Mouse (Mus musculus) kidney, adult 11 months (tissue): ENCODE measurements at regions not wholly inside any gene's neighbourhood (a gene's known extent, or its start where the extent isn't known, plus 50 kb on each side); places are given as distances from the start of the nearest gene placed in this dataset.

Experiments used
- DNase-seq: peaks from one replicate; pipeline ENCODE4 v3.0.0; 2022

GRCm38 (mm10) chr3:16751764-16752485 lies 745.7 kb upstream of the Gm5150 start:
- no peak for DNase-seq

DNA sequence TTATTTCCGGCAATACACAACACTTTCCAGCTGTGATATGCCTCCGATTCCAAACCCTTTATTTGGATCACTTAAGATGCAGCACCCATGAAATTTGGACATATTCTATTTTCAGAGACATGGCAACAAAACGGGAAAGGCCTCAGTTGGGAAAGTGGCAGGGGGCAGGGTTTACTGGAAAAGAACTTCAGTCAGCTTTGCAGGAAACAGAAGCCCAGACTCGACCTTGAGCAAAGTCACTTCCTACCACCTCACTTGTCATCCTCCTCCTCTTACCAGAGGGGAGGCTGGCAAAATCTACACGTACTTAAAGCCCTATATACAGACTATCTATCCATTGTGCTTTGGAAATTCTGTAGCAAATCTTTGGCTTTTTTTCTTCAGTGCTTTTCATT lies 727.7 kb upstream of the Gm5150 start:
- no peak for DNase-seq

GRCm38 (mm10) chr3:16733295-16733935 lies 727.2 kb upstream of the Gm5150 start:
- no peak for DNase-seq

GRCm38 (mm10) chr3:16724371-16725100 lies 718.3 kb upstream of the Gm5150 start:
- peak; percentile 16 for DNase-seq

DNA sequence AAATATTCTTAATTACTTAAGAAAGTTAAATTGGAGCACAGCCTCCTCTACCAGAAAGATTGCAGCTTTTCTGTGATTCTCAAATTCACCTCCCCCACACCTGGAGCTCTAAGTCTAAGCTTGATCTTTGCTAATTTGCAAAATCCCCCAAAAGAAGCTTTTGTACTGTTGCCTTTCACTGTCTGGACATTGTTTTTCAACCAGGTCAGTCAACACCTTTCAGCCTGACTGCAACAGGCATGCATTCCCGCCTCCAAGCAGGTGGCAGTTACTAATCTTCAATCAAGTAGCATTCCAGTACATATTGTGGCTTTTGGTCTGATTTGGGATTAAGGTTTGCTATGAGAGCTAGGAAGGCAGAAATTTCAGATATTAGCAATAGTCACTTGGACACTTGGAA lies 717.4 kb upstream of the Gm5150 start:
- peak; percentile 5 for DNase-seq

DNA sequence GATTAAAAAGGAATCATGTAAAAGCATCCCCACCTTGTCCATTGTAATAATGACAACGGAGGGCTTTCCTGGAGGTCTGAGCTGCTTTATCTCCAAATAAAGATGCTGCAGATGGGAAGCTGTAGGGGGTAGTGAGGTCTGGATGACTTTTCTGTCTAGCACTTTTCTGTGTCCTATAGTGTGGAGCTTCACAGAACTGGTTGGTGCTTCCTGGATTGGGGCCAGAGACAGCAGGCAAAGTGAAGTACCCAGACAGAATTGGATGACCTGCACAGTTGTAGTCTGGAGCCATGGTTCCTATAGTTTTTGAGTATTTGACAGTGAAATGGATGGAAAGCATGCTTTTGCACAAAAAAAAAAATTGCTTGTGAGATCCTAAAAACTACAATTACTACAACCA lies 684.7 kb upstream of the Gm5150 start:
- no peak for DNase-seq

GRCm38 (mm10) chr3:16688973-16689372 lies 682.7 kb upstream of the Gm5150 start:
- no peak for DNase-seq

- DNase-seq, result no peak
These were observed 651.3 kb upstream of the Gm5150 start for GRCm38 (mm10) chr3:16657566-16657965.
